Mouse (Mus musculus): ENCODE results near the gene Nat14.
"Not testable (repeated sequence)": the region's sequence is repeated elsewhere in the genome, so short reads cannot be mapped to it uniquely, and the experiment has no call there.

Nat14 gene

DNA sequence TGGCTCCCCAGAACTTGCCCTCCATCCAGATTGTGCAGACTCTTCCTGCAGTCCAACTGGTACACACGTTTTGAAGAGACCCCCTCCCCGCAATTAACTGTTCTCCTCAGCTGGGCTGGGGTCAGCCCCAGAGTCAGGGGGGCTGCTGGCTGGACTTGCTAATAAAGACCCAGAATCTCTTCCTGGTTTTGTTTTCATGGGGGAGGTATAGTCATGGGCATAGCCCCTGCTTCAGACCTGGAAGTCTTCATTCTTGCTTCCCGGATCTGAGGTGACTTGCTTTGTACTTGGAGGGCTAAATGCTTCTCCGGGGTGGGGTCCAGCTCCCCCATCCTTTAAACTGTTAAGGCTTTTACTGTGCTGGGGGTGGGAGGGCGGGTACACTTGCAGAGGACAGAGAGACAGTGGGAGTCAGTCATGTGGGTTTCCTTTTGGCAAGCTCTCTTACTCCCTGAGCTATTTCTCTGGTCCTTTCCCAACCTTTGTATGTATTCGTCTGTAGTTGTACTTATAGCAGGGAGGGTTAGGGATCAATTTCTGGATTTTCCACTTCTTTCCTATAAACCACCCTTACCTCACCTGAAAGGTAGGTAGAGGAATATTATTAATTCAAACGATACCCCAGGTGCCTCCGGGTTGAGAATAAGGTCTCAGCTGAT lies at the start of gene Nat14:
Gene Nat14, plus strand, starts transcription at position 205 of the 659 bp plus-strand sequence.
- DNase-seq: no peak

GRCm38 (mm10) chr7:4876753-4877221 lies 45.0 kb upstream of the Nat14 start, which contains the start of gene Isoc2a:
TSS of gene Isoc2a (plus strand) at chr7:4877153.
- peak; percentile 94 to 96 for DNase-seq

DNA sequence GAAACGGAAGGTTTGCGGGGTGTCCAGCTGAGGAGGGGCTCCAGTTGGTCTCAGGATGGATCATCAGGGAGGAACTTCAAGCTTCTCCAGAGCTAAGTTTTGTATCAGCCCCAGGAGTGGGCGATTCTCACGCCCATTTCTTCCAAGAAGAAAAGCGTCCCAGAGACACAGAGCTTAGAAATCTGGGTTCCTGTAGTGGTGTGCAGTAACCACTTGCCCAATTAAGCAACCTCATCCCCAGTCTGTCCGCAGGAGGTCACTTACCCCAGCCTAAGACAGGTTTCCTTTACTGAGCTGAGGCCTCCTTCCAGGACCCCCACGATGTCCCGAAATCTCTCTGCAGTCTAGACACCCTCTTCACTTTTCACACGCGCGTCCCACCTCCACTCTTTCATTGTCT lies 44.6 kb upstream of the Nat14 start:
- no peak for DNase-seq

DNA sequence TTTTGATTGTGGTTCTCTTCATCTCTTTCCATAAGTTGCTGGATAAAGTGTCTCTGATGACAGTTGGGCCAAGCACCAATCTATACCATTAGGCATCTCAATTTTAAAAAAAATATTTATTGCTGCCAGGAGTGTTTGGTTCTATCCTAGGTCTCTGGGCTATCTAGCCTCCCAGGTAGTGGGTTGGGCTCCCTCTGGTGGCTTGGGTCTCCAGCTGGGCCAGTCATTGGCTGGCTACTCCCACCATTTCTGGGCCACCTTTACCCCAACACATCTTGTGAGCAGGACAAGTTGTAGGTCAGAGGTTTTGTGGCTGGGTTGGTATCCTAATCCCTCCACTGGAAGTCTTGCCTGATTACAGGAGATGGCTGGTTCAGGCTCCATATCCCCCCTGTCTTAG lies 43.6 kb upstream of the Nat14 start:
- peak; percentile 30 to 61 for DNase-seq

DNA sequence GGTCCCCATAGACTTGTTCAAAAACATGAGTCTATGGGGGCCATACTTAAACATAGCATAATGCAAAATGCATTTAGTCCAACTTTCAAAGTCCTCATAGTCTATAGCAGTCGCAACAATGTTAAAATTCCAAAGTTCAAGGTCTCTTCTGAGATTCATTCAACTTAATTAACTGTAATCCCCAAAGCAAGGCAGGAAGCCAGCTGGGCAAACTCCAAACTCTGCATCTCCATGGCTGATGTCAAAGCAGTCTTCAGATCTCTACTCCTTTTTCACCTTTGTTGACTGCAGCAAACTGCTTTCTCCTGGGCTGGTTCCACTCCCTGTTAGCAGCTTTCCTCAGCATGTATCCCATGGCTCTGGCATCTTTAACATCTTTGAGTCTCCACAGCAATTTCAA lies 42.8 kb upstream of the Nat14 start:
- not testable (repeated sequence) for DNase-seq

GRCm38 (mm10) chr7:4886680-4887079 lies 35.1 kb upstream of the Nat14 start:
- peak; percentile 51 to 60 for DNase-seq

DNA sequence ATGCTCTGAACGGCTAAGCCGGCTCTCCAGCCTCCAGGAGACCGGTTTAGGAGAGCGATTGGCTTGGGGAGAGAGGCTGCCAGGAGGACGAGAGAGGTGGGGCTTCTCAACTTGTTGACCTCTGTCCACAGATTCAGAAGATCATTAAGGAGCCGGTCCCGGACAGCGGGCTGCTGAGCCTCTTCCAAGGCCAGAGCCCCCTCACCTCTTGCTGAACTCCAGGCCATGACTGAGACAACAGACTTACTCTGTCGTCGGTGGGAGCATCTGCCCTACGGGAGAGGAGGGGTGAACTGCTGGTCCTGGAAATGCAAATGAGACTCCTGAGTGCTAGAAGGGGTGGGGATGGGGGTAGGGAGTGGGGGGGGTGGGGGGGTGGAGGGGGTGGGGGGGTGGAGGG lies 26.6 kb upstream of the Nat14 start:
- DNase-seq: no peak

- DNase-seq: no peak
These were observed 22.8 kb upstream of the Nat14 start for GRCm38 (mm10) chr7:4898851-4899648.

DNA sequence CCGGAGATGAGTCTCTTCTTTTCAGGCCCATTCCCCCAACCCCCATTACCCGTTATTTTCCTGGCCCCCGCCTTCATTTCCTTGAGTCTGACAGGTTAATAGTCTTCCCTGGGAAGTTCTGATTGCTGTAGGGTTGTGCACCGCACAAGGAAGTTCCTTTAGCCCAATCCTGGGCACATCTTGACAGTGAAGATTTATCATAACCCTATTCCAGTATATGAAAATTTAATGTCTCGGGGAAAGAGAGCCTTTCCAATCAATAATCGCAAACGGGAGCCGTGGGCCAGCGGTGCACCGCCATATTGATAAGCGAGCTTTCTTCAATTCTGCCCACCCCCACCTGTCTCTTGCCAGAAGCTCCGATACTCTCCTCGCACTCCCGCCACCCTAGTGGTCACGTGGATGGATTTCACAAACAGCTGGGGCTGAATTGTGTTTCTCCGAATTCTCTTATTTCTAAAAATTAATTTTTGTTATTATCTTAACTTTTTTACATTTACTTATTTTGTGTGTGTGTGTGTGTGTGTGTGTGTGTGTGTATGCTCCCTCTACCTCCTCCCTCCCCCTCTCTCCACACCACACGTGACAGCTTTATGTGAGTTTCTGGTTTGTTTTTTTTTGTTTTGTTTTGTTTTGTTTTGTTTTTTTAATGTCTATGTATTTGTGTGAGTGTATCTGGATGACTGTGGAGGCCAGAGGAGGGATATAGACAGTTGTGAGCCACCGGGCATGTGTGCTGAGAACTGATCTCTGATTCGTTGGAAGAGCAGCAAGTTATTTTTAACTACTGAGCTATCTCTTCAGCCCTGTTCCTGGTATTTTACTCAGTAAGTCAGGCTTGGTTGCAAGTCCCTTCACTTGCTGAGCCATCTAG lies 21.9 kb upstream of the Nat14 start:
- DNase-seq: peak; percentile 38 to 41

GRCm38 (mm10) chr7:4900523-4900851 lies 21.3 kb upstream of the Nat14 start:
- no peak for DNase-seq

DNA sequence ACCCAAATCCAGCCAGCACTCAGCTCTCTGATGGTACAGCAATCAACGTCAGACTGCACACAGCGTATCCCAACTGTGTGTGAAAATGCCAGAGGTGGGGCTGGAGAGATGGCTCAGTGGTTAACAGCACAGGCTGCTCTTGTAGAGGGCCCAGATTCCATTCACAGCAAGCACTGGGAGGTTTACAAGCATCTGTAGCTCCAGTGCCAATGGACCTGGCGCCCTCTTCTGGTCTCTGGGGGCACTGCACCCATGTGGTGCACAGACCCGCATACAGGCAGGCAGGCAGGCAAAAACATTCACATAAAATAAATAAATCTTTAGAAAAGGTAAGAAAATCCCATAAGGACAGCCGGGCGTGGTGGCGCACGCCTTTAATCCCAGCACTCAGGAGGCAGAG lies 20.7 kb upstream of the Nat14 start:
- no peak for DNase-seq

GRCm38 (mm10) chr7:4902404-4902803 lies 19.4 kb upstream of the Nat14 start:
- no peak for DNase-seq

DNA sequence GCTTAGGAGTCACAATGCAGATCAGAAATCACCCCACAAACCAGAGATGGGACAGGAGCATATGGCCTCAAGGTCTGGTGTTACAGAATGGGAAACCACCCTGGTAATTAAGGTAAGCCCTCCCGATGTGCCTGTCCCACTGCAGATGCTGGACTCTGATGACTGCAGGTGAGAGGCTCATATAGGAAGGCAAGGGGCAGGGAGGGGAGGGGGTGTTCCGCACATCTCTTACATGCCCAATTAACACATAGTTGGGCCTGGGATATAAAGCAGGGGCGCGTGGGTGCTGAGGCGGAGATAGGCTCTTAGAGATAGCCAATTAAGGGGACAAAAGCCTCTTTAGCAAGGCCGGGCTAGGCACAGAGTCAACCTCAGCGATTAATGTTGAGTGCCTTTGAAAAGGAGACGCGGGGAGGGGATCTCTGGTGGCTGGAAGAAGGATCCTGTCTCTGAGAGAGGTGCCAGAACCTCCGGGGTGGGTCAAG lies 15.3 kb upstream of the Nat14 start, which contains the start of gene Gm36210:
Gene Gm36210, minus strand, starts transcription at position 51 of the 485 bp plus-strand sequence.
- no peak for DNase-seq

DNA sequence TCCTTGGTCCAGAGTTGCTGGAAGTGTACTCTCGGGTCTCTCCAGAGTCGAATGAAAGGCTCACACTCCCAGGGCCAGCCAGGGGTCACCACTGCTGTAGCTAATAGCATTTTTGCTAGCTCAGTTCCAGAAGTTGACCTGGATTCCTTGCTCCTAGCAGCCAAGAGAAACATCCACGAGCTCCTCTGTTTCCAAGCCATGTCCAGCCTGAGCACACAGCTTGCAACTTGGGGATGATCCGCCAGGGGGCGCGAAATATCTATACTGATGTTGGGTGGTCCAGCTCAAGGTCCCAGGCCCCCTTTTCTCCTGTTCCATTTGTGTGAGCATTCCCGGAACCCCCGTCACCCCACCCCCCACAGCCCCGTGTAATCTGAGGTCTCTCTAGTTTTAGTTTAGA lies 10.3 kb upstream of the Nat14 start:
- peak; percentile 37 to 51 for DNase-seq

DNA sequence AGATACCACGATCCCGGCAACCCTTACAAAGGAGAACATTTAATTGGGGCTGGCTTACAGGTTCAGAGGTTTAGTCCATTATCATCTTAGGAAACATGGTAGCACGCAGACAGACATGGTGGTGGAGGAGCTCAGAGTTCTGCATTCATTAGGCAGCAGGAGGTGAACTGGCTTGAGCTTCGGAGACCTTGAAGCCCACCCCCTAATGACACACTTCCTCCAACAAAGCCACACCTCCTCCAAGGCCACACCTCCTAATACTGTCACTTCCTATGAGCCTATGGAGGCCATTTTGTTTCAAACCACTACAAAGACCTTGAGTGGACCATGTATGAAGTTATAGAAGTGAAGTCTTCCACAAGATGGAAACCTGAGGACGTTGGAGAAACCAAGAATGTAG lies 9.6 kb upstream of the Nat14 start:
- DNase-seq: no peak

DNA sequence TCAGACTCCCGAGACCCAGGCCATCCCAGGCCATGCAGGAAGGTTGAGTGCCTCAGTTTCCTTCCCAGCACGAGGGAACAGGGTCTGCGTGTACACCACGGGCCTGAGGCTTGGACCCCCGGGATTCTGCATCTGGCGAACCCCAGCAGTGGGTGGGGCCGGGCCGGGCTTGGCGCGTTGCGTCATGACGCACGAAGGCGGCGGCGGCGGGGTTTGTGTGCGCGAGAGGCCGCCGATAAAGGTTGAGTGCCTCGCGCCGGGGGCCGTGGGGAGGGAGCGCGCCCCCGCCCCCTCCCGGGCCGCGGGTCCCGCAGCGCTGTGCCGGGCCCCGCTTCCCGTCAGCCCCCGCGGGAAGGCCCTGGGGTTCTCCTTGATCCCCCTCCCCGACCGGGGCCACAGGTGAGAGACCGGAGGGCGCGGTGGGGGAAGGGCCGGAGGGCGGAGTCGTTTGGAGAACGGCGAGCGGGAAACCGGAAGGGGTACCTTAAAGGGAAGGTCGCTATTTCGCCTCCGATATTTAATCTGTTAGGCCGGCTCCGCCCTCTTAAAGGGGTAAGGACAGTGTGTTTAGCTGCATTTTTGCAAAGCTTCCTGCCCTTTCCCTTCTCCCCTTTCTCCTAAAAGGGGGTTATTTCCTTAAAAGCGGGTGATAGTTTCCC lies 6.7 kb upstream of the Nat14 start, which contains the start of gene Zfp628:
Gene Zfp628, plus strand, starts transcription at position 211 of the 659 bp plus-strand sequence.
- peak; percentile 91 to 93 for DNase-seq

DNA sequence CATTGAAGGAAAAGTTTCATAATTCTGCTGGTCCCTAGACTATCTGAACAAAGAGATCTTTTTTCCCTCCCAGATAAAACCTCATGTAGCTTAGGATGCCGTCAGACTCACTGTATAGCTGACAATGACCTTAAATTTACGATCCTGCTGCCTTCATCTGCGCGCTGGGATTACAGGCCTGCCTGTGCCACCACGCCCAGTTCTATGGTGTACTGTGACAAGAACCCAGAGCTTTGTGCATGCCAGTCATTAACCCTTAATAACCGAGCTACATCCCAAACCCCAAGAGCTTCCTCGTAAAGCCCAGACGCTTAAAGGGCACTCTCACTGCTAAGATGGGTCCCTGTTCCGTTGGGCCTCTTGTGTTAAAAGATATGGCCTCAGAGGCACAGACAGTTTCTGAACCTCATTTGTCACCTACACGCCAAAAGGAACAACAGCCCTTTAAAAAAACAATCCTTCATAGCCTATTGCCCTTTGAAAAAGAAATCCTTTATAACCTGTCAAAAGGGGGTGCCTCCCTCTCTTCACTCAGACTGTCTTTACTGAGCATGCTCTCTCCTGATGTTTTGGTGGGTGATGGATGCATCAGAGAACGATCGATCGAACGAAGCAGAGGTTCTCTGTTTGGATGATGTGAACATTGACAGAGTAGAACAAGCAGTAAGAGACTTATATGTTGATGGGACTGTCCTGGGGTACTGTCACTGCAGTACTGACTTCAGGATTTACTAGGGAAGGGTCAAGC lies 6.0 kb upstream of the Nat14 start:
- DNase-seq: no peak

DNA sequence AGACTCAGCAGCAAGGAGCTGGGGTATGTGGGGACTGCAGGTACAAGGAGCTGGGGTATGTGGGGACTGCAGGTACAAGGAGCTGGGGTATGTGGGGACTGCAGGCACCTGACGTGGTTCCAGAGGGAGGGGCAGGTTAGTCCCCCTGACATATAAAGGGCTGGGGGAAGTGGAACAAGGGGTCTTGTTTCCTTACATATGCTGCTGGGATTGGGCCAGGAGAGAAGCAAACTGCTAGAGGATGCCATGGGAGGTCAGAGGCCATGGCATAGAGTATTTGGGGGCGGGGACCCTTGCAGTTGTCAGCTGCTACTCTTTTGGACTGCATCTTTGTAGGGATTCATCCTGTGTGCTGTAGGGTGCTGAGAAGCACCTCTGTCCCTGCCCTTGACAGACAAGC lies 4.3 kb upstream of the Nat14 start:
- DNase-seq: no peak

DNA sequence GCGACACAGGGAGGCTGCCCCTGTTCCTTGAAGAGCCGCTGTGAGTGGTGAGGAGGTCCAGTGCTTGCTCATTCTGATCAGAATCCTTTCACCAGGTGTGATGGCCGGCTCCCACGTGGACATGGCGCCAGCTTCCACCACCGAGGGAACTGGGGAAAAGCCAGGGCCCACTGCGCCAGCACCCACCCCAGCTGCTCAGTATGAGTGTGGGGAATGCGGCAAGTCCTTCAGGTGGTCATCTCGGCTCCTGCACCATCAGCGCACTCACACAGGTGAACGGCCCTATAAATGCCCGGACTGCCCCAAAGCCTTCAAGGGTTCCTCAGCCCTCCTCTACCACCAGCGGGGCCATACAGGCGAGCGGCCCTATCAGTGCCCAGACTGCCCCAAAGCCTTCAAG lies 3.1 kb upstream of the Nat14 start:
- DNase-seq: no peak

GRCm38 (mm10) chr7:4919096-4919495 lies 2.7 kb upstream of the Nat14 start:
- no peak for DNase-seq

DNA sequence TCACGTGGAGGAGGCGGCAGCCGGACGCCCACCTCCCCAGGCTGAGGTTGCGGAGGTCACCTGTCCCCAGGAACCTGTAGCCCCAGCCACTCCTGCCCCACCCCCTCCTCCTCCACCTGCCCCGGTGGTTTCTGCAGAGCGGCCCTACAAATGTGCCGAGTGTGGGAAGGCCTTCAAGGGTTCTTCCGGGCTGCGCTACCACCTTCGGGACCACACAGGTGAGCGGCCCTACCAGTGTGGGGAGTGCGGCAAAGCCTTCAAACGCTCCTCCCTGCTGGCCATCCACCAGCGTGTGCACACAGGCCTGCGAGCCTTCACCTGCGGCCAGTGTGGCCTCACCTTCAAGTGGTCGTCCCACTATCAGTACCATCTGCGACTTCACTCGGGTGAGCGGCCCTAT lies 1.9 kb upstream of the Nat14 start:
- no peak for DNase-seq

DNA sequence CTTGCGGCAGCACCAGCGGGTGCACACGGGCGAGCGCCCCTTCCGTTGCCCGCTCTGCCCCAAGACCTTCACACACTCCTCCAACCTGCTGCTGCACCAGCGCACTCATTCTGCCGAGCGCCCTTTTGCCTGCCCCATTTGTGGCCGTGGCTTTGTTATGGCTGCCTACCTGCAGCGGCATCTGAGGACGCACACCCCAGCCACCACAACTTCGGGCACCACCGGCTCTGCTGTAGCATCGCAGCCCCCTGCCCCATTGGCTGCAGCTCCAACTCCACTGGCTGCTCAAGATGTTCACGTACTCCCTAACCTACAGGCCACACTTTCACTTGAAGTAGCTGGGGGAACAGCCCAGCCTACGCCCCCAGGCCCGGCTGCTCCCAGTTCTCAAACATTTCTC lies 1.3 kb upstream of the Nat14 start:
- DNase-seq: no peak
